Mouse (Mus musculus): ENCODE measurements around the gene Ctnna2.

Ctnna2 gene

DNA sequence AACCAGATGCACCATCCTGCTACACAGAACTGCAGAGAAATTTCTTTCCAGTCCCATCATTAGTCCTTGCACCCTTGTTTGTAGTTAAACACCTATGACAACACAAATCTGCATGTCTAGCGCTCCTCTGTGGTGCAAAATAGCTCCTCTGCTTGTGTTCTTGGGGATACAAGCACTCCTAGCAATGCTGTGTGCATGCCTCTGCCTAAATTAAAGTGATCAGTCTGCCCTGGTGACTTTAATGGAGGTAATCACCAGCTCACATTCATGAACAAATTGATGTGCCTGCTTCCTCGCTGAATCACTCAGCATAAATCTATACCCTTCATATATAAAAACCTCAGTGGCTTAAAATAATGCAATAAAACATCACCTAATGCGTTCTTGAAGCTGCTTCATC lies 987.4 kb downstream of the Ctnna2 start:
- no peak for DNase-seq (ENCODE audit: extremely low read depth, insufficient read length, low spot score)

DNA sequence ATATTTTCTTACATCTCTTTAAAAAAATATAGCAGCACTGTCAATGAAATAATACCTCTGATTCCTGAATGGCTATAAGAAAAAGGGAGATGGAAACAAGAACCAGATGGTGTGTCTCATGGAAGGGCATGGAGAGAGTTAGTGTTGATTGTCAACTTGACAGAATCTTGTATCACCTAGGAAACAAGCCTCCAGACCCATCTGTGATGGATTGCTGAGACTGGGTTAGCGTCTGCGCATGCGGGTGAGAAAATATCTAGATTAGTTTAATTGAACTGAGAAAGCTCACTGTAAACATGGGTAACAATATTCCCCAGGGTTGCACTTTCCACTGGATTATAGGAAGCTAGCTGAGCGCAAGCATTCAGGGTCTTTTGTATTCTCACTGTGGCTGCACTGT lies 994.7 kb downstream of the Ctnna2 start:
- DNase-seq (ENCODE audit: extremely low read depth, insufficient read length, low spot score): no peak

DNA sequence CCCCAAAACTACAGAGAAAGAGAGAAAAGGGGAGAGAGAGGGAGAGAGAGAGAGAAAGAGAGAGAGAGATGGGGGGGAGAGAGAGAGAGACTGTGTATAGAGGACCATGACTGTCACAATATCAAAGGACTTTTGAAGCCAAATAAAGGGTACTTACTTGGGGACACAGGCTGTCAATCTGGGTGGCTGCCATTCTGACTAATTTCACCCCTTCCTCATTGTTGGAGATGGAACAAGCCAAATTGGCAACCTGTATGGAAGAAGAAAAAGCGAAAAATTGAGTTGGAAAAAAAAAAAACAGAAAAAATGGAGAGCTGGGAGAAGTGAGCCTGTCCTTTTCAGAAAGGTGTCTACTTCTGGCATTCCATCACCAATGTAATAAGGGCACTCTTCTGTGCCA lies 997.8 kb downstream of the Ctnna2 start:
- no peak for DNase-seq (ENCODE audit: extremely low read depth, insufficient read length, low spot score)

- no peak for DNase-seq (ENCODE audit: extremely low read depth, insufficient read length, low spot score)
Observed at GRCm38 (mm10) chr6:76979247-76979850, 1000.1 kb downstream of the Ctnna2 start.

DNA sequence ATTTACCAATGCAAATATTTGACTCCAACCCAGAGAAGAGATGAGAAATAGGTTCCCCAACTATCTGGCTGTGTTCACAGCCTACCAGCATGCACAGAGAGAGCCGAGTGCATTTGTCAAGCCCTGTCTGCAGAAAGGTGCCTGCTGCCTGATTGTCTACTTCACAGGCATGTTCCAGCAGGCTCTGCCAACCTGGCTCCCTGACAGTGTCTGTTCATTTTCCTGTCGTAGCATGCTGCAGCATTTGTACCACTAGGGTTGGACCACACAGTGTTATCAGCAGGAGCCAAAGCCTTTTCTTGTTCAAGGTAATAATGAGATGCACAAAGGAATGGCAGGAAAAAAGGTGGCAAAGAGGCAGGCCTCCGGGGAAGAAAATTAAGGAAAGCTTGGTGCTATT lies 1001.7 kb downstream of the Ctnna2 start:
- DNase-seq (ENCODE audit: extremely low read depth, insufficient read length, low spot score): no peak

- no peak for DNase-seq (ENCODE audit: extremely low read depth, insufficient read length, low spot score)
Observed at GRCm38 (mm10) chr6:76974297-76974696, 1005.2 kb downstream of the Ctnna2 start.

DNA sequence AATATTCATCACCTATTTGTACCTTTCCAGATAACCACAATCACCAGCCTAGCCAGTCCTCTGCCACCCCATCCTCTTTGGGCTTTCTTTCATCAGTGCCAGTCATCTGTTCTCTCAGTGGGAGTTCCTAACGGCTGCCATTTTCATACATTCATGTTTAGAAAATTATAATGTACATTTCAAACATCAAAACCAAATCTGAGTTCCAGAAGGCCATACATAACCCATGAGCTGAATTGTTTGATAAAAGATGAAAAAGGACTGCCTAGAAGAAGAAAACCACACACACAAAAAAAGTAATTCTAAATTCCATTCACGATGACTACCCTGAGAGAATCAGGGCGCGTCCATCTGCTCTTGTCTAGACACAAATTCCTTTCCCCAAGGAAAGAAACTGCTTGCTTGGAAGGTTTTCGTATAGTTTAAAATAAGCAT lies 1014.5 kb downstream of the Ctnna2 start:
- DNase-seq (ENCODE audit: extremely low read depth, insufficient read length, low spot score): no peak

- DNase-seq (ENCODE audit: extremely low read depth, insufficient read length, low spot score): no peak
Observed at GRCm38 (mm10) chr6:76908086-76908485, 1071.4 kb downstream of the Ctnna2 start.

GRCm38 (mm10) chr6:76897156-76897555 lies 1082.3 kb downstream of the Ctnna2 start:
- DNase-seq (ENCODE audit: extremely low read depth, insufficient read length, low spot score): no peak
